In genomic region chr10:89327004-89327511, GRCm38 (mm10) we compare ENCODE assay signal across 9 mouse cellular contexts. TPM values are rescaled to one million over a fixed set of nuclear protein-coding genes. Genes with fewer than 3 reads are reported as not detected.
A peak's percentile ranks its signal among the peaks of the same experiment; 100 is the strongest.
DNase-seq lines count a peak whose midpoint lies in the region; ATAC-seq lines count a peak whose summit lies in the region.
"Had no signal": no experiment of that assay in that cellular context is flagged by ENCODE, and none has a peak within 500 bp of the region (broad histone marks: within the 10 kb centered on the region; RNA-seq: fewer than 3 reads in every experiment).

No protein-coding gene starts in this region.

- no peaks in the 10 kb centered on the region for H3K9me3 ChIP-seq in forebrain, embryonic 16.5 days (ENCODE audit: control insufficient read depth, low read length)

- H3K27ac ChIP-seq in forebrain, embryonic 16.5 days (ENCODE audit: low read length), result no peak overlapping the region
- H3K27ac ChIP-seq: macrophage had no signal

- peak; percentile 14 for DNase-seq in T-cell, adult 2 months (ENCODE audit: low spot score)
- DNase-seq in cerebellum, adult 18-20 months, result peak; percentile 61 to 74
- peak; percentile 31 for DNase-seq in hindlimb bud, embryonic 11.5 days (ENCODE audit: extremely low spot score, low read depth, low spot score)
- DNase-seq in left cerebral cortex, adult 11 months (ENCODE audit: low spot score), result peak; percentile 45
- DNase-seq in mesoderm, embryonic 11.5 days (ENCODE audit: low read depth, low spot score), result peak; percentile 77
- DNase-seq in right cerebral cortex, postnatal 25 days, result peak; percentile 77

- H3K4me1 ChIP-seq in forebrain, embryonic 16.5 days (replicated peaks; ENCODE audit: control insufficient read depth, insufficient read depth, low read length), result peaks cover 3% of the 10 kb centered on the region; the same call in 1 of the 2 replicates

- H3K4me2 ChIP-seq in forebrain, embryonic 16.5 days (ENCODE audit: low read length), result peak overlapping the region; percentile 39

- peak; percentile 96 for ATAC-seq in forebrain, embryonic 16.5 days
- ATAC-seq in erythroblast, adult 5-6 weeks (replicated peaks; ENCODE audit: low FRiP score, poor library complexity, severe bottlenecking), result no peak

- H3K36me3 ChIP-seq in forebrain, embryonic 16.5 days (ENCODE audit: control insufficient read depth, insufficient read depth), result no peaks in the 10 kb centered on the region

- no peak overlapping the region for H3K9ac ChIP-seq in forebrain, embryonic 16.5 days (replicated peaks; ENCODE audit: low read depth, low read length)

- whole genome bisulfite sequencing in forebrain, embryonic 16.5 days, result 14% methylated on average over 15 of the region's 15 CpGs

- no peaks in the 10 kb centered on the region for H3K27me3 ChIP-seq in forebrain, embryonic 16.5 days (replicated peaks; ENCODE audit: control insufficient read depth, insufficient read depth, low read length)

- peak overlapping the region; percentile 24 for H3K4me3 ChIP-seq in forebrain, embryonic 16.5 days (replicated peaks; ENCODE audit: low read length)

RNA-seq across cellular contexts. Expression of gene Ano4, which starts 17.5 kb away (rescaled TPM):
- 6.4 and 7.3 TPM in 2 replicates for polyA plus RNA-seq in forebrain, embryonic 16.5 days (2015; fragmentation: Nextera tagmentation; extraction: Ambion mirVana)
- total RNA-seq in erythroblast, adult 5-6 weeks (2015; ENCODE audit: low replicate concordance), result not detected in 2 replicates
- total RNA-seq in erythroblast, adult 5-6 weeks (2017; ENCODE audit: low replicate concordance), result not detected in 2 replicates
- polyA plus RNA-seq: macrophage had no signal

Comparison
In these comparisons a context has a peak if more than half of its experiments do, and no peak if none do; other contexts are left out.
1. DNase-seq: peak in every context shown above with its lines; median percentile 77 in mesoderm, embryonic 11.5 days; 77 in right cerebral cortex, postnatal 25 days; 68 in cerebellum, adult 18-20 months; 45 in left cerebral cortex, adult 11 months; 31 in hindlimb bud, embryonic 11.5 days; 14 in T-cell, adult 2 months.